Mouse (Mus musculus): ENCODE data around the gene Gsk3b.

DNA sequence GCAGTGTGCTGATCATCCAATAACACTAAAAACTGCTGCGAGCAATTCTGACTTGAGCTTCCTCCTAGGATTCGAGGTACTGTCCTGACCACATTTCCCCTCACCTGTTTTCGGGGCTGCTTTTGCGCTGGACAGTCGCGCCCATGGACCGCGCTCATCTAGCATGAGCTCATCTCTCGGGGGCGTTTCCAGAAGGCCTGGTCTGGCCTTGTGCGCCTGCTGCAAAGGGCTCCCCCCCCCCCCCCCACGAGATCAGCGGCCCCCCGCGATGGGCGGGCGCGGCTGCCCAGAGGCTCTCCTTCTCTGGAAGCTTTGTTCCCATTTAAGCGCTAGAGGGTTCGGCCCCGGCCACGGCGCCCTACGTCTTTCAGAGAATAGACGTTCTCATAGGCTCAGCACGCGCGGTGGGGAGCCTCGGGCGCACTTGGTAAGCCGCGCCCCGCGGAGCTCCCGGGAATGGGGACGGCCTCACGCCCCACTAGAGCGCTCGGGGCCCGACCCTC, 624 bp upstream of the Gsk3b start:
- no peak for TF ChIP-seq CTCF (IDR thresholded peaks at IDR 0.05; ENCODE audit: low read depth, low read length)
- no peak for TF ChIP-seq POLR2A (IDR thresholded peaks at IDR 0.05; ENCODE audit: extremely low read depth, insufficient read depth, low read length)

Measured in liver, adult 2 months (tissue).